Mouse (Mus musculus) ES-E14 (cell line): ENCODE measurements around the gene U2surp.

Experiments used
- HCFC1 ChIP-seq: IDR thresholded peaks from 2 replicates; pipeline ENCODE4 v1.6.1; 2012; ENCODE audit warnings: low read length, inconsistent platforms, borderline replicate concordance; ENCODE audit not compliant: insufficient read depth
- MAFK ChIP-seq: IDR thresholded peaks from 2 replicates; pipeline ENCODE4 v1.6.1; 2014; ENCODE audit warnings: mild to moderate bottlenecking, low read depth, low read length, inconsistent platforms; ENCODE audit not compliant: insufficient read depth
- ZNF384 ChIP-seq: IDR thresholded peaks from 2 replicates; pipeline ENCODE4 v1.6.1; 2012; ENCODE audit warnings: low read depth, low read length, inconsistent platforms

DNA sequence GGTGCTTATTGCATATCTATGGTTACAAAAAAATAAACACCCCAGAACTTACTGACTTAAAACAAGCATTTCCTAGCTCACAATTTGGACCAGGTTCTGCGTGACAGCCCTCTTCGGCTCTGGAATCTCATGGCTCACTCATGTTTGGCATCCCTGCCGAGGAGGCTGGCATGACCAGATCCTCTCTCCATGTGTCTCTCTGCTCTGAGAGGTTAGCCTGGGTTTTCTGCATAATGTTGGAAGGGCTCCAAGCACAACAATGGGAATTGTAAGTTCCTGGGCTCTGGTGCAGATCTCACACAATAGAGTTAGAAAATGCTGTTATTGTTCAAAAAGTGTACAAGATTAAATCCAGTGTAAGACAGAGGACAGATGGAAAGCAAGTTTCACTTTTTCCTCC is 19.3 kb upstream of the U2surp start:
- TF ChIP-seq HCFC1 (no peak), MAFK (no peak), ZNF384 (no peak)
